Mouse (Mus musculus): ENCODE results near the gene Slc25a20. TPM values are rescaled to one million over a fixed set of nuclear protein-coding genes. Genes with fewer than 3 reads are reported as not detected.

Gene Slc25a20
- polyA plus RNA-seq (2014; fragmentation: Nextera tagmentation; extraction: Ambion mirVana), result 31.2 and 33.3 TPM in 2 replicates

DNA sequence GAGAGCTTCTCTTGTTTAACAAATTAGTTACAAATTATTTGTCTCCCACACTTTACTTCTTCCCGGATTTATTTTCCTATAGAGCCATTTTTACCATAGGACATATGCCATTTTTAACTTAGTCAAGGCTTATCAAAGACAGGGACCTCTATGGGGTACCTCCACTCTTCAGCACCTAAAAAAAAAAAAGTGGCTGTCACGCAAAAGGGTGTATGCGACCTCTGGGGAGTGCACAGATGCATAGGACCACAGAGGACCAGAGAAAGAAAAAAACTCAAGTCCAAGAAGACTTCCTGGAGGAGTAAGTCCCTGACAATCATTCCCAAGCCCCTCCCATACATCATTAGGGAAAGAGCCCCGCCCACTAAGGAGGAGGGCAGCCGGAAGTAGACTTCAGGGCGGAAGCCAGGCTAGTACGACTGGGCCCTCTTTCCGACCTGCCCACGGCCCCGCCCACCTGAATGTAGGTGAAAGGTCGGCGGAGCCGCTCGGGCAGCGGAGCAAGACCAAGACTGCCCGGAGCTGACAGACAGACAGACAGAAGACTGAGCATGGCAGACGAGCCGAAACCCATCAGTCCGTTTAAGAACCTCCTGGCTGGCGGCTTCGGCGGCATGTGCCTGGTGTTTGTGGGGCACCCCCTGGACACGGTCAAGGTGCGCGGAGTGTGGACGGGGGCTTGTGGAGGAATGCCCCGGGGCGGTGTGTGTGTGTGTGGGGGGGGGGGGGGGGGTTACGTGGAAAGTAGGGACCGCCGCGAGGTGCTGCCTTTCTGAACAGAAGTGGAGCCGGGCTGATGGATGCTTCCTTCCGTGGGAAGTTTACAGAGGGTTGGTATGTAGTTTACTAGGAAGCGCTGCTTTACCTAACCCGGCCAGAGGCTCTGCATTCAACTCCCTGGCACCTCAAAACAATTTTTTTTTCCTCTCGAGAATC lies at the start of gene Slc25a20:
Gene Slc25a20, plus strand, starts transcription at position 412 of the 936 bp plus-strand sequence.
- WGBS, result 3% methylated on average over 35 of the region's 37 CpGs

DNA sequence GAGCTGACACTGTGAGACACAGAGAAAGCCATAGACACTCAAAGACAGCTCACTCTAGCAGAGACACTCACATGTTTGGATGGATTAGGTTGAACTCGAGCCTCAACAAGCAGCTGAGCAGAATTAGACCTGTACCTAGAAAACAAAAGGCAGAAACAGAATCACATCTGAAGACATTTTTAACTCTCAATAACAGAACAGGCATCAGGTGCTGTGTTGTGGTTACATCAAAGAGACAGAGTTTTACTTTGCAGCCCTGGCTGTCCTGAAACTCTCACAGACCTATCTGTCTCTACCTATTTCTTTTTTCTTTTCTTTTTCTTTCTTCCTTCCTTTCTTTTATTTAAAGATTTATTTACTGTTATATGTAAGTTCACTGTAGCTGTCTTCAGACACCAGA lies 44.6 kb upstream of the Slc25a20 start:
- peaks cover 10% of the 10 kb centered on the region for H3K36me3 ChIP-seq (ENCODE audit: control insufficient read depth, insufficient read depth, low read length)
- H3K27ac ChIP-seq (ENCODE audit: low read depth, low read length), result no peak overlapping the region
- no peaks in the 10 kb centered on the region for H3K27me3 ChIP-seq (ENCODE audit: control insufficient read depth, insufficient read depth, low read length)
- 96% methylated on average over 1 of the region's 1 CpGs for WGBS
- H3K4me2 ChIP-seq, result no peak overlapping the region
- no peak overlapping the region for H3K9ac ChIP-seq (ENCODE audit: low read length)
- no peaks in the 10 kb centered on the region for H3K4me1 ChIP-seq (ENCODE audit: control insufficient read depth, insufficient read depth, low read length)
- no peak for ATAC-seq (ENCODE audit: low FRiP score)
- H3K9me3 ChIP-seq (ENCODE audit: control insufficient read depth, low read length), result no peaks in the 10 kb centered on the region
- no peak for DNase-seq (ENCODE audit: low spot score, missing footprints)
- no peak overlapping the region for H3K4me3 ChIP-seq (ENCODE audit: low read depth, low read length)

More for the DNA sequence above, at the start of gene Slc25a20:
- Histone ChIP-seq H3K27ac (ENCODE audit: low read depth, low read length) (no peak within 1 kb of the TSS), H3K9ac (ENCODE audit: low read length) (peak within 1 kb of the TSS; percentile 68), H3K4me3 (ENCODE audit: low read depth, low read length) (peak within 1 kb of the TSS; percentile 72), H3K4me1 (ENCODE audit: control insufficient read depth, insufficient read depth, low read length) (peaks cover 9% of the 10 kb centered on the region), H3K9me3 (ENCODE audit: control insufficient read depth, low read length) (no peaks in the 10 kb centered on the region), H3K4me2 (peak within 1 kb of the TSS; percentile 71), H3K27me3 (ENCODE audit: control insufficient read depth, insufficient read depth, low read length) (no peaks in the 10 kb centered on the region), H3K36me3 (ENCODE audit: control insufficient read depth, insufficient read depth, low read length) (no peaks in the 10 kb centered on the region)
- DNase-seq (ENCODE audit: low spot score, missing footprints) (peak; percentile 94), ATAC-seq (ENCODE audit: low FRiP score) (peak; percentile 90)

DNA sequence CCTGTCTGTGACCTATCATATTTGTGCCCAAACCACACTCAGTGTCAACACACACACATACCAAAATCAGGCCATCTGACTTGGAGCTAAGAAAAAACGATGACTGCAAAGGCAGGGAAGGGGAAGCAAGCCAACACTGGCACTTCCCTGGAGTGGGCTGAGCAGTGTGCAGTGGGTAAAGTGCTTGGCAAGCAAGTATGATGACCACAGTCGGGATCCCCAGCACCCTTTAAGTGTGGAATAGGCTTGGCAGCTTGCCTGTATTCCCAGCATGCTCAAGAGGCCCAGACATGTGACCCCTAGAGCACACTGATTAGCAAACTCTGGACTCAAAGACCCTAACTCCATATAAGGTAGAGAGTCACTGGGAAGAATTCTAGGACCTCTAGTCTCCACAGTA lies 35.4 kb upstream of the Slc25a20 start:
- Histone ChIP-seq H3K4me1 (ENCODE audit: control insufficient read depth, insufficient read depth, low read length) (no peaks in the 10 kb centered on the region), H3K4me2 (no peak overlapping the region), H3K27me3 (ENCODE audit: control insufficient read depth, insufficient read depth, low read length) (no peaks in the 10 kb centered on the region), H3K9ac (ENCODE audit: low read length) (no peak overlapping the region), H3K27ac (ENCODE audit: low read depth, low read length) (no peak overlapping the region), H3K9me3 (ENCODE audit: control insufficient read depth, low read length) (no peaks in the 10 kb centered on the region), H3K4me3 (ENCODE audit: low read depth, low read length) (no peak overlapping the region), H3K36me3 (ENCODE audit: control insufficient read depth, insufficient read depth, low read length) (no peaks in the 10 kb centered on the region)
- no peak for ATAC-seq (ENCODE audit: low FRiP score)
- no peak for DNase-seq (ENCODE audit: low spot score, missing footprints)
- 96% methylated on average over 2 of the region's 2 CpGs for WGBS

DNA sequence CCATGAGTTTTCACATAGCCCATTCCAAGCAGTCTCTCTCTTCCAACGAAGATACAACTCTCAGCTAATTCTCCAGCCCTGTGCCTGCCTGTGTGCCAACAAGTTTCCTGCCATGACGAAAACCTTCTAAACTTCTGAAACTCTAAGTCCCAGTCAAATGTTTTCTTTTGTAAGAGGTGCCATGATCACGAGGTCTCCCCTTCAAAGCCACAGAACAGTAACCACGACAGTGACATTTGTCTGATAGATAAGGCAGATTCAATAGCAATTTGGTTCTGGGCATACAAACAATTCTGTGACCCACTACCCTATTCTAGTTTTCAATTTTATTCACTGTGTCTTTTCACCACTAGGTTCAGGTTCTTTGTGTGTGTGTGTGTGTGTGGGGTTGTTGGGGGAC lies 33.7 kb upstream of the Slc25a20 start:
- no peak for DNase-seq (ENCODE audit: low spot score, missing footprints)
- ATAC-seq (ENCODE audit: low FRiP score), result no peak
- Histone ChIP-seq H3K27ac (ENCODE audit: low read depth, low read length) (no peak overlapping the region), H3K4me1 (ENCODE audit: control insufficient read depth, insufficient read depth, low read length) (no peaks in the 10 kb centered on the region), H3K36me3 (ENCODE audit: control insufficient read depth, insufficient read depth, low read length) (no peaks in the 10 kb centered on the region), H3K4me2 (no peak overlapping the region), H3K9me3 (ENCODE audit: control insufficient read depth, low read length) (no peaks in the 10 kb centered on the region), H3K4me3 (ENCODE audit: low read depth, low read length) (no peak overlapping the region), H3K9ac (ENCODE audit: low read length) (no peak overlapping the region), H3K27me3 (ENCODE audit: control insufficient read depth, insufficient read depth, low read length) (no peaks in the 10 kb centered on the region)
- 88% methylated on average over 4 of the region's 4 CpGs for WGBS

DNA sequence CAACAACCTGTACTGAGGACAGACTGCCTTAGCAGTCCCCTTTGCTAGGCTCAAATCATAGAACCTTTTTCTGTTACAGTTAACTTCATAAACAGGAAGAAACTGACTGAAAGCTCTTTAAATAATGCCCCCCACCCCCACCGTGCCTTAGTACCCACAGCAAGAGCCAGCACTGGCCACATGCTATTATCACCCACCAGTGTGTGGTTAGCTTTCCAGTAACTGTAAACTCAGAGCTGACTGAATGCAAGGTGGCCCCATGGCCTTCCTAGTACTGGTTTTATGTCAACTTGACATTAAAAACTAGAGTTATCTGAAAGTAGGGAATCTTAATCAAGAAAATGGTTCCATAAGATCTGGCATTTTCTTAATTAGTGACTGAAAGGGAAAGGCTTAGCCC lies 31.2 kb upstream of the Slc25a20 start:
- Histone ChIP-seq H3K4me2 (no peak overlapping the region), H3K27me3 (ENCODE audit: control insufficient read depth, insufficient read depth, low read length) (no peaks in the 10 kb centered on the region), H3K9me3 (ENCODE audit: control insufficient read depth, low read length) (no peaks in the 10 kb centered on the region), H3K4me1 (ENCODE audit: control insufficient read depth, insufficient read depth, low read length) (no peaks in the 10 kb centered on the region), H3K36me3 (ENCODE audit: control insufficient read depth, insufficient read depth, low read length) (no peaks in the 10 kb centered on the region), H3K27ac (ENCODE audit: low read depth, low read length) (no peak overlapping the region), H3K9ac (ENCODE audit: low read length) (no peak overlapping the region), H3K4me3 (ENCODE audit: low read depth, low read length) (no peak overlapping the region)
- 84% methylated on average over 1 of the region's 1 CpGs for WGBS
- ATAC-seq (ENCODE audit: low FRiP score) (no peak), DNase-seq (ENCODE audit: low spot score, missing footprints) (no peak)

DNA sequence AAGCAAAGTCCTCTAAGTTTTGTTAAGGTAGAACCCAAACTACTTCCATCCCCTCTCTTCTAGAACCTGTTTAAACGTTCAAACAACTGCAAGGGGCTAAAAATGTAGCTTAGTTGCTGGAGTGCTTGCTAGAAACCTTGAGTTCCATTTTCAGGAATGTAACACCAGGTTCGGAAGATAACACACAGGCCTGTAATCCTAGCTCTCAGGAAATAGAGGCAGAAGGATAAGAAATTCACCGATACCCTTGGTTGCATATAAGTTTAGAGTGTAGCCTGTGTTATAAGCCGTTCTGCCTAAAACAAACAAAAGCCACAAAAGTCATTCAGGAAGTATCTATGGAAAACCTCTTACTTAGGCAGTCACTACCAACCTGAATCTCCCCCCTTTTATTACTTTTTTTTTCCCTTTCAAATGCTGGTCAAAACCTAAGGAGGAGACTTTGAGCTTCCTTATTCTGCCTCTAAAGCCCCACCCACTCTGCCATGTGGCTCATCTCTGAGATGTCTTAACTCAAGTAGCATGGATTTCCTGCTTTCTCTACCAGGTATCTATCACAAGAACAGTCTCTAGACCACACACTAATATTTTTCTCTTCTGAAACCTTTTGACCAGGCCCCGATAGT lies 30.1 kb upstream of the Slc25a20 start:
- Histone ChIP-seq H3K9me3 (ENCODE audit: control insufficient read depth, low read length) (no peaks in the 10 kb centered on the region), H3K4me3 (ENCODE audit: low read depth, low read length) (no peak overlapping the region), H3K4me1 (ENCODE audit: control insufficient read depth, insufficient read depth, low read length) (no peaks in the 10 kb centered on the region), H3K4me2 (no peak overlapping the region), H3K36me3 (ENCODE audit: control insufficient read depth, insufficient read depth, low read length) (no peaks in the 10 kb centered on the region), H3K27ac (ENCODE audit: low read depth, low read length) (no peak overlapping the region), H3K9ac (ENCODE audit: low read length) (no peak overlapping the region), H3K27me3 (ENCODE audit: control insufficient read depth, insufficient read depth, low read length) (no peaks in the 10 kb centered on the region)
- 90% methylated on average over 5 of the region's 5 CpGs for WGBS
- no peak for ATAC-seq (ENCODE audit: low FRiP score)
- DNase-seq (ENCODE audit: low spot score, missing footprints), result no peak

DNA sequence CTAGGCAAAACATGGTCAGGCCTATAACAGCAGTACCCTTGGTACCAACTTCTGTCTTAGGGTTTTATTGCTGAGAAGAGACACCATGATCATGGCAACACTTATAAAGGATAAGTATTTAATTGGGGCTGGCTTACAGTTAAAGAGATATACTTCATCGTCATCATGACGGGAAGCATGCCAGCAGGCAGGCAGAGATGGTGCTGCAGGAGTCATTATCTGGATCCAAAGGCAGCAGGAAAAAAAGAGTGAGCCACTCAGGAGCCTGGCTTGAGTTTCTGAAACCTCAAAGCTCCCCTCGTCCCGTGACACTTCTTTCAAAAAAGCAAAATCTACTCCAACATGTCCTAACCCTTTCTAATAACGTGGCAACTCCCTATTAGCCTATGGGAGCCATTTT lies 29.5 kb upstream of the Slc25a20 start:
- no peak overlapping the region for H3K4me3 ChIP-seq (ENCODE audit: low read depth, low read length)
- no peaks in the 10 kb centered on the region for H3K36me3 ChIP-seq (ENCODE audit: control insufficient read depth, insufficient read depth, low read length)
- no peak overlapping the region for H3K9ac ChIP-seq (ENCODE audit: low read length)
- H3K27ac ChIP-seq (ENCODE audit: low read depth, low read length), result no peak overlapping the region
- DNase-seq (ENCODE audit: low spot score, missing footprints), result no peak
- no peak overlapping the region for H3K4me2 ChIP-seq
- no peaks in the 10 kb centered on the region for H3K9me3 ChIP-seq (ENCODE audit: control insufficient read depth, low read length)
- H3K27me3 ChIP-seq (ENCODE audit: control insufficient read depth, insufficient read depth, low read length), result no peaks in the 10 kb centered on the region
- ATAC-seq (ENCODE audit: low FRiP score), result no peak
- WGBS, result 96% methylated on average over 5 of the region's 5 CpGs
- H3K4me1 ChIP-seq (ENCODE audit: control insufficient read depth, insufficient read depth, low read length), result no peaks in the 10 kb centered on the region

DNA sequence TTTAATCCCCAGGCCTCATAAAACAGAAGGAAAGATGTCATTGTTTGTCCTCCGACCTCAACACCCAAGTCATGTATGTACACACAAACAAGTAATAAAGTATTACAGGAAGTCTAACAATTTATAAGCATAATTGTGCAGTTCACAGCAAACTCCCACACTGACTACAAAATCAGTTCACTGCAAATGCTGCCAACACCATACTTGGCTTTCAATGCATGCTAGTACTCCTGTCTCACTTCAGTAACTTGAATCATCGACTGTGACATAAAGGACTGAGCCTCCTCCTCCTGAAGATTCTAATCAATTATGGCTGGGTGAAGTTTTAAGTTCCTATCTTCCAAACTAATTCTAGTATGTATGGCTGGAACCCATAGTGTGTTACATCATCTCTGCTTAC lies 28.0 kb upstream of the Slc25a20 start:
- no peak overlapping the region for H3K4me2 ChIP-seq
- ATAC-seq (ENCODE audit: low FRiP score) (no peak), DNase-seq (ENCODE audit: low spot score, missing footprints) (no peak)
- H3K9me3 ChIP-seq (ENCODE audit: control insufficient read depth, low read length), result no peaks in the 10 kb centered on the region
- H3K4me3 ChIP-seq (ENCODE audit: low read depth, low read length), result no peak overlapping the region
- no peak overlapping the region for H3K9ac ChIP-seq (ENCODE audit: low read length)
- no peaks in the 10 kb centered on the region for H3K36me3 ChIP-seq (ENCODE audit: control insufficient read depth, insufficient read depth, low read length)
- no peak overlapping the region for H3K27ac ChIP-seq (ENCODE audit: low read depth, low read length)
- H3K4me1 ChIP-seq (ENCODE audit: control insufficient read depth, insufficient read depth, low read length), result no peaks in the 10 kb centered on the region
- WGBS, result 81% methylated on average over 2 of the region's 2 CpGs
- H3K27me3 ChIP-seq (ENCODE audit: control insufficient read depth, insufficient read depth, low read length), result no peaks in the 10 kb centered on the region

DNA sequence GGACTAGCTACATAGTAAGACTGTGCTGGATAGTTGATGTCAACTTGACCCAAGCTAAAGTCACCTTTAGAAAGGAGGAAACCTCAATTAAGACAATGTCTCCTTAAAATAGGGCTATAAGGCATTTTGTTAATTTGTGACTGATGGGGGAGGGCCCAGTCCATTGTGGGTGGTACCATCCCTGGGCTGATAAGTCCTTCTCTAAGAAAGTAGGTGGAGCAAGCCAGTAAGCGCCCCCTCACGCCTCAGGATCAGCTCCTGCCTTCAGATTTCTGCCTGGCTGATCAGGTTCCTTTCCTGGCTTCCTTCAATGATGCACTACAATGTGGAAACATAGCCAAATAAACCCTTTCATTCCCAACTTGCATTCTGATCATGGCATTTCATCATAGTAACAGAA lies 26.5 kb upstream of the Slc25a20 start:
- Histone ChIP-seq H3K4me3 (ENCODE audit: low read depth, low read length) (no peak overlapping the region), H3K27ac (ENCODE audit: low read depth, low read length) (no peak overlapping the region), H3K4me2 (no peak overlapping the region), H3K27me3 (ENCODE audit: control insufficient read depth, insufficient read depth, low read length) (no peaks in the 10 kb centered on the region), H3K9me3 (ENCODE audit: control insufficient read depth, low read length) (no peaks in the 10 kb centered on the region), H3K9ac (ENCODE audit: low read length) (no peak overlapping the region), H3K4me1 (ENCODE audit: control insufficient read depth, insufficient read depth, low read length) (no peaks in the 10 kb centered on the region), H3K36me3 (ENCODE audit: control insufficient read depth, insufficient read depth, low read length) (no peaks in the 10 kb centered on the region)
- DNase-seq (ENCODE audit: low spot score, missing footprints) (no peak), ATAC-seq (ENCODE audit: low FRiP score) (no peak)
- WGBS, result 69% methylated on average over 2 of the region's 2 CpGs

Measured in midbrain, embryonic 11.5 days (tissue).